Mouse (Mus musculus) gastrocnemius, adult 2 months (tissue): Measurements from ENCODE around the gene Hoxa7. TPM values are rescaled to one million over a fixed set of nuclear protein-coding genes. Genes with fewer than 3 reads are reported as not detected.

Experiments
- DNase-seq: peaks from one replicate; pipeline ENCODE4 v3.0.0; 2022
- H3K27ac ChIP-seq: fragments of 200-600 bp; 2 replicates; pipeline ENCODE4 v1.8.1; 2022; ENCODE audit warnings: mild to moderate bottlenecking
- H3K4me3 ChIP-seq: fragments of 200-600 bp; 2 replicates; pipeline ENCODE4 v1.8.1; 2022; ENCODE audit warnings: mild to moderate bottlenecking, moderate library complexity
- CTCF ChIP-seq: fragments of 200-600 bp; IDR thresholded peaks from 2 replicates; pipeline ENCODE4 v1.8.1; 2022; ENCODE audit warnings: antibody characterized with exemption, mild to moderate bottlenecking, moderate library complexity
- intact Hi-C: fragments of 180-260 bp; cut with DNase I; formaldehyde crosslinking; loops from one replicate; pipeline ENCODE4 v1.15.1; 2025
- microRNA-seq: library from miRNA; unstranded; fragments of <30 nt; microRNA quantifications from one replicate; pipeline ENCODE4 v1.2.0, GENCODE M21; 2021
- total RNA-seq, 2 experiments: library from RNA; stranded (reverse); gene quantifications; 2 replicates each; pipeline ENCODE4 v1.2.3; 2021

Gene Hoxa7
- total RNA-seq, 2 experiments from 2014 or later = 4.7 to 5.0 TPM

- Histone ChIP-seq H3K4me3 (no peak overlapping the region), H3K27ac (no peak overlapping the region)
- DNase-seq = no peak
- intact Hi-C loops = no loop called here
- no peak for TF ChIP-seq CTCF
Observed at GRCm38 (mm10) chr6:52167176-52167575, 54.5 kb downstream of the Hoxa7 start.

- no peak overlapping the region for H3K4me3 ChIP-seq
- TF ChIP-seq CTCF = no peak
- H3K27ac ChIP-seq = no peak overlapping the region
- DNase-seq = no peak
- intact Hi-C loops = no loop called here
Observed at GRCm38 (mm10) chr6:52166431-52167077, 55.1 kb downstream of the Hoxa7 start.

DNA sequence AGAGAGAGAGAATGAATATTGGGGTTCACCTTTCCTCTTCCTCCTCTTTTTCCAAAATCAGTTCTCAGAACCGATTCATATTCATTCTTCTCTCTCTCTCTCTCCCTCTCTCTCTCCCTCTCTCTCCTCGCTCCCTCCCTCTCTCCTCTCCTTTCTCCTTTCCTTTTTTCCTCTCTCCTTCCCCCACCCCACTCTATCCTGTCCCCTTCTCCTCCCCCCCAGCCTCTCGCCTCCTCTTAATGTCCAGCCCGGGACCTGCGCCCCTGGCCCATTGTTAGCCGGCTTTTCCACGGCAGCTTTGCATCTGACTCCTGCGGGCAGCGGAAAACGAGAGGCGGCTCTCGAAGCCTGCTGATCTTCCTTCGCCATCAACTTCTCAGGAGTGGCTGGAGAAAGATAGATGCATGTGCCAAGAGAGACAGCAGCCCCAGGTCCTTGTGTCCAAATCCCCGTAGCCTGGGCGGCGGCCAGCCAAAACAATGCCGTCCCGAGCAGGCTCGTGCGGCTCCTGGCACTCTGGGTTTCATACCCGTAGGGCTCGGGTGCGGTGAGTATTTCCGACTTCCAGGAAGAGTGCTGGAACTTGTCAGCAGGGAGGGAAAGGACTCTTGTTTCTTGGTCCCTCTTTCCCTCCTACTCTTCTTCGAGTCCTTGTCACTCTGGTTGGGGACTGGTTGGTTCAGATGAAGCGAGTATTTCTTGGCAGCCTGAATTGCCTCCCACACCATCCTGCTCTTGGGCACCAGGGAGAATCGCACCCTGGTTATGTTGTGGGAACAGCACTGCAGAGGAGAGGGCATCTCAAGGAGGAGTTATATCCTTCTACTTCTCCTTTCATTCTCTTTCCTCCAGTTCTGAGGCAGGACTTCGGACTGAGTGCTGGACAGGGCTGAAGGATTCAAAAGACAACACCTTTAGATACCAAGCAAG is 55.9 kb downstream of the Hoxa7 start:
- H3K4me3 ChIP-seq = peak overlapping the region; percentile 69
- intact Hi-C loops = no loop called here
- H3K27ac ChIP-seq = peak overlapping the region; percentile 20; the same call in 1 of the 2 replicates
- TF ChIP-seq CTCF = no peak
- DNase-seq = peak; percentile 42

DNA sequence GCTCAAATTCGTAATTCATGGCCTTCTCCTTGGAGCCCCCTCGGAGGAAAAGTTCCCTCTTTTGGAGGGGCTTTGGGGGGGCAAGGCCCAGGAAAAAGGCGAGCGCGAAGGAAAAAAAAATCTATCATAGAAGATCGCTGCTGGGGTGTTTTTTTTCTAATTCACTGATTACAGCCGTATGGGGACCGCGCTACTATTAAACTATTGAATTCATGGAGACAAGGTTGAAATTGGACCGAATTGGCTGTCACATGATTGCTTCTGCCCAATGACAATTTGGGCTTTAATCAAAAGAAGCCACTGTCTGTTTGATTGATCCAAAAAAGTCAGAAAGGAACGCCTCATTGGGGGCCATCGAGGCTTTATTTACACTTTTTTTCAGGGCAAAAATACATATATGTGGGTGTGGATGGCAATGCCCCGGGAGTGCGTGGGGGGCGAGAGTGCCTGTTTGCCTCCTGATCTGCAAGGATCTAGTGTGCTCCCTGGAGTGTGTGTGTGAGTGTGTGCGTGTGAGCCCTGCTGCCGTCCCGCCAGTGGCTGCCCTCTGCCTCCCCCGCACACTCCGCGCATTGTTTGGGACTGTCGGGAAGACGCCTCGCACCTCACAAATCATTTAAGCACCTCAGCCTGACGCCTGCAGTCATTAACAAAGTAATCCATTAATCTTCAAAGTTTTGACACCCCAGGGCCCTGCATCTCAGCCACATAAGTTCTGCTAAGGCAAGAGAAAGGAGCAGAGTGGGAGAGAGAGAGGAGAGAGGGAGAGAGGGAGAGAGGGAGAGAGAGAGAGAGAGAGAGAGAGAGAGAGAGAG is 56.8 kb downstream of the Hoxa7 start, which contains the start of gene Hoxa2:
TSS of gene Hoxa2 (minus strand) at position 206 of the 815 bp plus-strand sequence.
- H3K27ac ChIP-seq = peak within 1 kb of the TSS; percentile 78

More for the DNA sequence above, 56.8 kb downstream of the Hoxa7 start, which contains the start of gene Hoxa2:
- peak within 1 kb of the TSS; percentile 69 for H3K4me3 ChIP-seq
- DNase-seq = no peak
- TF ChIP-seq CTCF = no peak
- intact Hi-C loops = loop anchor here (5.0 kb wide), 1 partner anchor 32 kb away; no protein-coding TSS in a partner anchor

Small RNAs within 50 kb of the gene (microRNA-seq; reads per million reads assigned to microRNA genes)
- gene Mir196b = 7,520 reads per million, percentile 90 among the genes with 10 or more reads in this experiment

Other genes starting within 250 kb of the Hoxa7 start
- gene Skap2, start 209.3 kb downstream of the Hoxa7 start, total RNA-seq = 1 to 10 TPM; 1.9 to 4.0 TPM
- gene Hoxa1, start 63.5 kb downstream of the Hoxa7 start, total RNA-seq = under 1 TPM; 0.13 to 0.22 TPM
- gene Hoxa2, start 57.0 kb downstream of the Hoxa7 start, total RNA-seq = under 1 TPM; 0.47 to 0.56 TPM
- under 1 TPM in 1 of 2 experiments, not detected in 1; 0.10 TPM for gene 5730596B20Rik, start 44.4 kb downstream of the Hoxa7 start, total RNA-seq
- 1 to 10 TPM; 2.7 to 3.3 TPM for gene Hoxa4, start 30.1 kb downstream of the Hoxa7 start, total RNA-seq
- 1 to 10 TPM; 2.2 to 2.9 TPM for gene Hoxa5, start 17.3 kb downstream of the Hoxa7 start, total RNA-seq
- 1 to 10 TPM; 2.6 to 2.7 TPM for gene Hoxa6, start 13.1 kb downstream of the Hoxa7 start, total RNA-seq
- 1 to 10 TPM; 2.8 to 3.1 TPM for gene Hoxa3, start 8.5 kb downstream of the Hoxa7 start, total RNA-seq
- gene Gm28308, start 8.5 kb downstream of the Hoxa7 start, total RNA-seq = under 1 TPM in 1 of 2 experiments, not detected in 1; 0.82 TPM
- gene Hoxa9, start 9.2 kb upstream of the Hoxa7 start, total RNA-seq = 1 to 10 TPM; 7.5 to 8.8 TPM
- gene Hoxa10, start 19.0 kb upstream of the Hoxa7 start, total RNA-seq = 10 to 100 TPM; 17.4 to 17.7 TPM
- gene Hoxa11, start 24.0 kb upstream of the Hoxa7 start, total RNA-seq = 1 to 10 TPM; 1.0 to 4.3 TPM
- gene Hoxa13, start 39.0 kb upstream of the Hoxa7 start, total RNA-seq = 1 to 10 TPM; 1.5 to 3.8 TPM
- not detected for gene Evx1, start 91.6 kb upstream of the Hoxa7 start, total RNA-seq